Mouse (Mus musculus): ENCODE measurements around the gene Atp6v0a1.

DNA sequence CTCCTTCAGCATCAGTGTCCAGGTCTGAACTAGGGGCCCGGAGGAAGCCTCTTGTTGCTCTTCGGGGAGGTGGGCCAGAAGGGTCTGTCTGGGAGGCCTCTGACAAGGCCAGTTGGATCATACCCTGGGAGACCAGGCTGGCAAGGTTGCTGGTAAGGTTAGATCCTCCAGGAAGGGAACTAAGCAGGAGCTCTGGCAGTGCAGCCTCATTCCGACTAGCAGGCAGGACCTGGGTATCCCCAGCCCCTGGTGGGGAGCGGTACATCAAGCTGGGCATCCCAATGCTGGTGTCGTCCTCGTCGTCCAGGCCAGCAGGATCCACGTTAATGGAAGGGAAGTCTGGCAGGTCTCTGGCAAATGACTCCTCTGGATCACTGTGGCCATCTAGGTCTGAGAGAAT lies 89.0 kb downstream of the Atp6v0a1 start:
- TF ChIP-seq CTCF (IDR thresholded peaks at IDR 0.05; ENCODE audit: borderline replicate concordance, insufficient read depth, low read length) (no peak), POLR2A (IDR thresholded peaks at IDR 0.05; ENCODE audit: low read depth, low read length) (no peak)
